Mouse (Mus musculus): ENCODE data around the gene Lactb. TPM values are rescaled to one million over a fixed set of nuclear protein-coding genes. Genes with fewer than 3 reads are reported as not detected.

The Lactb gene
- total and polyA plus RNA-seq, 2 experiments from 2014 or later = 6.4 to 13.8 TPM

DNA sequence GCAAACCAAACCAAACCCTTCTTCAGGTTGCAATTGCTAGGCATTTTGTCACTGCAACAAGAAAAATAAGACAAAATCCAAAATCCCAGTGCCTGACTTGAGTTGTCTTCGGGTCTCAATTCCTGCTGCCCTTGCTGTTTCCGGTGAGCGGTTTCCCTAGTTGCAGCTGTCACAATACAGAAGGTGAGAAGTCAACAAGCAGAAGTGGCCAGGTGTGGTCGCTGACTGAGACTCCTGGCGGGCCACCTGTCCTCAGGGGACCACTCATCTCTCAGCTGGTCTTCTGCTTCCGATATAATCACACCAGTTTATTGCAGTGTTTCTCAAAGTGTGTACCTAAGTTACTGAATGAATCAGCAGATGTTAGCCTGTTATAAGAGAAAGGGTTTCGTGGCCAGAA lies 44.9 kb downstream of the Lactb start:
- TF ChIP-seq EP300 (IDR thresholded peaks at IDR 0.05; ENCODE audit: low read depth) (no peak), CTCF (IDR thresholded peaks at IDR 0.05; ENCODE audit: low read depth) (no peak)
- no peak overlapping the region for H3K9ac ChIP-seq (replicated peaks; ENCODE audit: low read depth, low read length)

DNA sequence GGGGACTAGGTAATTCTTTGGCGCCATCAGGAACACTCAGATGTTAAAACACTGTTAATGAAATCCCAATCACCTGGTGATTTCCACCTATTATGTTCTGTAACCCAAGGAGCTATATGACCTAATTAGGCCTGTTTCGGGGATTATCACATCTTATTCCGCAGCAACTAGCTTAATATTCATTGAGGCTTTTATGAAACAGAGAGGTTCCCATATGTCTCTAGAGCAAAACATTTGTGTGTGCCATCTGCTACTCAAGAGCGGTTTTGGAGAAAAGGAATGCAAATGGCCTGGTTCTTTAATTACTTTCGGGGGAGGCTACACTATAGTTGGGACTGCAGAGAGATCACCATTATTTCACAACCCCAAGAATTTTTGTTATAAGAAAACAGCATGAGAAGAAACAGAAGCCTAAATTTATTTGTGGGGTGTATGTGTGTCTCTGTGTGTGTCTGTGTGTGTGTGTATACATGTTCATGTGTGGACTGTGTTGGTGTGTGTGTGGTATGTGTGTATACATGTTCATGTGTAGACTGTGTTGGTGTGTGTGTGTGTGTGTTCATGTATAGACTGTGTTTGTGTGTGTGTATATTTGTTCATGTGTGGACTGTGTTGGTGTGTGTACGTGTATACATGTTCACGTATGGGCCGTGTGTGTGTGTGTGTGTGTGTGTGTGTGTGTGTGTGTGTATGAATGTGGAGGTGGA lies 47.4 kb downstream of the Lactb start:
- Histone ChIP-seq H3K4me1 (ENCODE audit: control insufficient read depth, insufficient read depth) (no peaks in the 10 kb centered on the region), H3K27ac (ENCODE audit: low read depth) (no peak overlapping the region), H3K4me3 (ENCODE audit: low read depth, low read length) (no peak overlapping the region), H3K4me2 (ENCODE audit: low read depth, low read length) (no peak overlapping the region), H3K27me3 (ENCODE audit: control insufficient read depth, insufficient read depth, low read length) (no peaks in the 10 kb centered on the region), H3K9ac (replicated peaks; ENCODE audit: low read depth, low read length) (no peak overlapping the region), H3K36me3 (replicated peaks; ENCODE audit: control insufficient read depth, insufficient read depth, low read length) (no peaks in the 10 kb centered on the region), H3K9me3 (replicated peaks; ENCODE audit: control insufficient read depth, low read length) (no peaks in the 10 kb centered on the region)
- WGBS = 87% methylated on average over 8 of the region's 8 CpGs
- ATAC-seq (ENCODE audit: insufficient read depth, low read depth) (no peak), DNase-seq (ENCODE audit: low spot score) (no peak)
- TF ChIP-seq CTCF (IDR thresholded peaks at IDR 0.05; ENCODE audit: low read depth) (no peak), EP300 (IDR thresholded peaks at IDR 0.05; ENCODE audit: low read depth) (no peak)

More for the DNA sequence above, 44.9 kb downstream of the Lactb start:
- no peaks in the 10 kb centered on the region for H3K27me3 ChIP-seq (ENCODE audit: control insufficient read depth, insufficient read depth, low read length)
- no peak overlapping the region for H3K27ac ChIP-seq (ENCODE audit: low read depth)
- H3K36me3 ChIP-seq (replicated peaks; ENCODE audit: control insufficient read depth, insufficient read depth, low read length) = no peaks in the 10 kb centered on the region
- no peaks in the 10 kb centered on the region for H3K4me1 ChIP-seq (ENCODE audit: control insufficient read depth, insufficient read depth)
- DNase-seq (ENCODE audit: low spot score) (no peak), ATAC-seq (ENCODE audit: insufficient read depth, low read depth) (no peak)
- no peak overlapping the region for H3K4me3 ChIP-seq (ENCODE audit: low read depth, low read length)
- H3K4me2 ChIP-seq (ENCODE audit: low read depth, low read length) = no peak overlapping the region
- H3K9me3 ChIP-seq (replicated peaks; ENCODE audit: control insufficient read depth, low read length) = no peaks in the 10 kb centered on the region
- WGBS = 61% methylated on average over 7 of the region's 7 CpGs

DNA sequence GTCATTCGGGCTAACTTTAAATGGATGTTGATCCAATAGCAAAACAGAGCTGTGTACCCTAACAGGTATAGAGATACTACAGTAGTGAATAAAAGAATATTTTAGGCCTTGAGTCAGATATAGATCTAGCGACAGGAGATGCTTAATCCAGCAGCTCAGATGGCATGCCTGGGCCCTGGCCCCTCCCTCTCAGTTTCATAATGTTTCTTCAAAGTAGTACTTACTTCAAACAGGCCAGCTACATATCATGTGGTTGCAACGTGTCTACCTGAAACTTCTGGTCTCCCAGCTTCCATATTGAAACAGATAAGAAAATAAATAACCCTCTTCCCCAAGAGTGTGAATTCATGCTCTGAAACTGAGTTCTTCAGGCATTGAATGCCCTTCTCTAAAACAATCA lies 49.4 kb downstream of the Lactb start:
- H3K4me3 ChIP-seq (ENCODE audit: low read depth, low read length) = no peak overlapping the region
- H3K36me3 ChIP-seq (replicated peaks; ENCODE audit: control insufficient read depth, insufficient read depth, low read length) = no peaks in the 10 kb centered on the region
- TF ChIP-seq EP300 (IDR thresholded peaks at IDR 0.05; ENCODE audit: low read depth) = no peak
- TF ChIP-seq CTCF (IDR thresholded peaks at IDR 0.05; ENCODE audit: low read depth) = no peak
- no peak overlapping the region for H3K27ac ChIP-seq (ENCODE audit: low read depth)
- no peak for ATAC-seq (ENCODE audit: insufficient read depth, low read depth)
- no peak overlapping the region for H3K9ac ChIP-seq (replicated peaks; ENCODE audit: low read depth, low read length)
- no peak for DNase-seq (ENCODE audit: low spot score)
- H3K4me1 ChIP-seq (ENCODE audit: control insufficient read depth, insufficient read depth) = no peaks in the 10 kb centered on the region
- H3K27me3 ChIP-seq (ENCODE audit: control insufficient read depth, insufficient read depth, low read length) = no peaks in the 10 kb centered on the region
- WGBS = 72% methylated on average over 3 of the region's 3 CpGs
- no peak overlapping the region for H3K4me2 ChIP-seq (ENCODE audit: low read depth, low read length)
- H3K9me3 ChIP-seq (replicated peaks; ENCODE audit: control insufficient read depth, low read length) = no peaks in the 10 kb centered on the region

DNA sequence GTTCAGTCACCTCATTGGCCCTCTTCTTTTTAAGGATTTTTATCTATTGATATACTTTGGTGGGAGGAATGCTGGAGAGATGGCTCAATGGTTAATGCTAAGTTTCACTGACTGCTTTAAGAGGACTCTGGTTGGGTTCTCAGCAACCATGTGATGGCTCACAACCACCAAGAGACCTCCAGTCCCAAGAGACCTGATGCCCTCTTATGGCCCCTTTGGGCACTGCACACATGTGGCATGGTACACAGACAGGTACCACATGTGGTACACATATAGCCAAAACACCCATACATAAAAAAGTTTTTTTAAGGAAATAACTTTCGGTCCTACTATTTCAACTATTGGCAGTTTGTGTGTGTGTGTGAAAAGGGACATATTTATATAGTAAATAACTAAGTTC lies 53.2 kb downstream of the Lactb start:
- Histone ChIP-seq H3K9ac (replicated peaks; ENCODE audit: low read depth, low read length) (no peak overlapping the region), H3K36me3 (replicated peaks; ENCODE audit: control insufficient read depth, insufficient read depth, low read length) (no peaks in the 10 kb centered on the region), H3K4me2 (ENCODE audit: low read depth, low read length) (no peak overlapping the region), H3K9me3 (replicated peaks; ENCODE audit: control insufficient read depth, low read length) (no peaks in the 10 kb centered on the region), H3K4me3 (ENCODE audit: low read depth, low read length) (no peak overlapping the region), H3K27ac (ENCODE audit: low read depth) (no peak overlapping the region), H3K27me3 (ENCODE audit: control insufficient read depth, insufficient read depth, low read length) (no peaks in the 10 kb centered on the region), H3K4me1 (ENCODE audit: control insufficient read depth, insufficient read depth) (0 out of 2 replicates have a peak, but pooled peaks cover 12% of the 10 kb centered on the region)
- 93% methylated on average over 1 of the region's 1 CpGs for WGBS
- DNase-seq (ENCODE audit: low spot score) (no peak), ATAC-seq (ENCODE audit: insufficient read depth, low read depth) (no peak)
- TF ChIP-seq CTCF (IDR thresholded peaks at IDR 0.05; ENCODE audit: low read depth) = no peak

- no peak for TF ChIP-seq EP300 (IDR thresholded peaks at IDR 0.05; ENCODE audit: low read depth)
- no peak for TF ChIP-seq CTCF (IDR thresholded peaks at IDR 0.05; ENCODE audit: low read depth)
- Histone ChIP-seq H3K4me3 (ENCODE audit: low read depth, low read length) (no peak overlapping the region), H3K27ac (ENCODE audit: low read depth) (no peak overlapping the region)
Measured at GRCm38 (mm10) chr9:66920488-66921279, 54.6 kb downstream of the Lactb start.

More at GRCm38 (mm10) chr9:66920488-66921279, 54.6 kb downstream of the Lactb start:
- 10% methylated on average over 6 of the region's 6 CpGs for WGBS
- H3K36me3 ChIP-seq (replicated peaks; ENCODE audit: control insufficient read depth, insufficient read depth, low read length) = no peaks in the 10 kb centered on the region
- no peaks in the 10 kb centered on the region for H3K9me3 ChIP-seq (replicated peaks; ENCODE audit: control insufficient read depth, low read length)
- peaks cover 22% of the 10 kb centered on the region; the same call in 1 of the 2 replicates for H3K4me1 ChIP-seq (ENCODE audit: control insufficient read depth, insufficient read depth)
- DNase-seq (ENCODE audit: low spot score) (no peak), ATAC-seq (ENCODE audit: insufficient read depth, low read depth) (no peak)
- H3K4me2 ChIP-seq (ENCODE audit: low read depth, low read length) = peak overlapping the region; percentile 61
- H3K27me3 ChIP-seq (ENCODE audit: control insufficient read depth, insufficient read depth, low read length) = no peaks in the 10 kb centered on the region
- H3K9ac ChIP-seq (replicated peaks; ENCODE audit: low read depth, low read length) = no peak overlapping the region

Data from heart, postnatal 0 days (tissue).